Mouse (Mus musculus) spleen, adult 2 months (tissue): Measurements from ENCODE around the gene Slc5a4b. TPM values are rescaled to one million over a fixed set of nuclear protein-coding genes. Genes with fewer than 3 reads are reported as not detected.

Source experiments
- DNase-seq, 2 experiments: peaks; one replicate each; pipeline versions ENCODE4 v3.0.0 to v3.0.0-alpha.2; 2012 to 2021; ENCODE audit warnings: low spot score in 2 of 2, low read depth in 1 of 2
- H3K27ac ChIP-seq: fragments of 200-500 bp; 2 replicates; pipeline ENCODE4 v1.5.1; 2012; ENCODE audit warnings: low read length, inconsistent platforms; ENCODE audit not compliant: insufficient read depth
- H3K27me3 ChIP-seq: fragments of 200-500 bp; 2 replicates; pipeline ENCODE4 v1.6.1; 2012; ENCODE audit warnings: mild to moderate bottlenecking, moderate library complexity, low read length, inconsistent platforms; ENCODE audit not compliant: control insufficient read depth, insufficient read depth
- H3K36me3 ChIP-seq: fragments of 200-500 bp; 2 replicates; pipeline ENCODE4 v1.6.1; 2012; ENCODE audit warnings: mild to moderate bottlenecking, low read length, inconsistent platforms; ENCODE audit not compliant: control insufficient read depth, insufficient read depth
- H3K4me1 ChIP-seq: fragments of 200-500 bp; 2 replicates; pipeline ENCODE4 v1.6.1; 2011; ENCODE audit warnings: inconsistent platforms; ENCODE audit not compliant: control insufficient read depth, insufficient read depth, insufficient read length
- H3K4me3 ChIP-seq: fragments of 200-500 bp; 2 replicates; pipeline ENCODE4 v1.5.1; 2011; ENCODE audit warnings: mild to moderate bottlenecking, inconsistent platforms; ENCODE audit not compliant: insufficient read depth, insufficient read length; ENCODE audit errors: extremely low read depth
- CTCF ChIP-seq: fragments of 200-500 bp; IDR thresholded peaks from 2 replicates; pipeline ENCODE4 v1.5.1; 2011; ENCODE audit warnings: mild to moderate bottlenecking, inconsistent platforms; ENCODE audit not compliant: insufficient read depth, insufficient read length, insufficient replicate concordance; ENCODE audit errors: extremely low read depth
- POLR2A ChIP-seq: fragments of 200-500 bp; IDR thresholded peaks from 2 replicates; pipeline ENCODE4 v1.6.1; 2011; ENCODE audit warnings: low read depth, low read length, inconsistent platforms
- WGBS: fragments of 180-500 bp; shearing (Covaris S2); methylation state at CpG from one replicate; pipeline ENCODE4 v1.1.7; 2018; 5-methylcytosine and 5-hydroxymethylcytosine counted together
- polyA plus RNA-seq: library from polyadenylated mRNA; depleted of rRNA; stranded (reverse); fragments of >200 nt; gene quantifications from 2 replicates; pipeline ENCODE4 v1.2.3, GENCODE M21; 2012; rRNA removed

The Slc5a4b gene
- polyA plus RNA-seq, 1 experiment, result not detected

- Histone ChIP-seq H3K4me1 (no peaks in the 10 kb centered on the region), H3K27me3 (no peaks in the 10 kb centered on the region), H3K27ac (no peak overlapping the region), H3K4me3 (no peak overlapping the region), H3K36me3 (no peaks in the 10 kb centered on the region)
- DNase-seq, result no peak
- 88% methylated on average over 9 of the region's 10 CpGs for WGBS
- TF ChIP-seq CTCF (no peak), POLR2A (no peak)
These were observed 85.1 kb downstream of the Slc5a4b start for GRCm38 (mm10) chr10:76025470-76026190.

DNA sequence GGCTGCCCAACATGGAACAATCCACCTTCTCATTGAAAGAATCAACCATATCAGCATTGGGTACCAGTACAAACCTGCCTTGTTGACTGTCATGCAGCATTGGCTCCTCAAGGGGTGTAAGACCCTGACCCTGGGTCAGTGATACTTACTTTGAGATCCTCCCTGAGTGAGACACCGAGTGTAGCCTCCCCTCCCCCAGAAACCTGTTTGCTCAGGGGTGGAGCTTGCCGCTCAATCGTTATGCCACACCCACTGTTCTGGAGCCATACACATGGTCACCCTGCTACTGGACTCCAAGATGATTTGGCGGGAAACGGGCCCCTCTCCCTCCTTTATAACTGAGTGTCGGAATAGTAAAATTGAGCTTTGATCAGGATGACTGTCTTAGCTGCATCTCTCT is 86.8 kb downstream of the Slc5a4b start:
- H3K36me3 ChIP-seq, result no peaks in the 10 kb centered on the region
- 92% methylated on average over 6 of the region's 6 CpGs for whole genome bisulfite sequencing

DNA sequence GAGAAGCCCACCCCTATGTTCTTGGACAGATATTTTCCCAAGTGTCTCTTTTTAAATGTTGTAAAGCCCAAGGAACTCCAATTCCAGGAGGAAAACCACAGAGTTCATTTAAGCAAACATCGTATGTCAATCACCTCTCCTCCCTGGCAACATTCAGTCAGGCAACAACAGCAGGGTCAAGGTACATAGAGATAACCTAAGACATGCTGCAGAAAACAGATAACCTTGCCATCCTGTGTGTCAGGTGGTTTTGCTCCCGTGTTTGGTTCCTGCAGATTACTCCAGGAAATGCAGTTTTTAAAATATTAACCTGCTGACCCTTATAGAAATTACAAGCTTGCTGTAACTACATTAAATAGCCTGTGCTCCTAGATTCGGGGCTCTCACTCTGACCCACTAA is 89.0 kb downstream of the Slc5a4b start:
- no peak for TF ChIP-seq POLR2A
- no peak for TF ChIP-seq CTCF
- no peak overlapping the region for H3K4me3 ChIP-seq
- no peaks in the 10 kb centered on the region for H3K4me1 ChIP-seq
- H3K27me3 ChIP-seq, result no peaks in the 10 kb centered on the region
- no peak overlapping the region for H3K27ac ChIP-seq
- no peak for DNase-seq
- H3K36me3 ChIP-seq, result no peaks in the 10 kb centered on the region
- 52% methylated on average over 3 of the region's 3 CpGs for WGBS

More for the DNA sequence above, 86.8 kb downstream of the Slc5a4b start:
- no peak for TF ChIP-seq CTCF
- TF ChIP-seq POLR2A, result no peak
- no peak for DNase-seq
- H3K4me1 ChIP-seq, result no peaks in the 10 kb centered on the region
- no peaks in the 10 kb centered on the region for H3K27me3 ChIP-seq
- H3K4me3 ChIP-seq, result no peak overlapping the region
- no peak overlapping the region for H3K27ac ChIP-seq

DNA sequence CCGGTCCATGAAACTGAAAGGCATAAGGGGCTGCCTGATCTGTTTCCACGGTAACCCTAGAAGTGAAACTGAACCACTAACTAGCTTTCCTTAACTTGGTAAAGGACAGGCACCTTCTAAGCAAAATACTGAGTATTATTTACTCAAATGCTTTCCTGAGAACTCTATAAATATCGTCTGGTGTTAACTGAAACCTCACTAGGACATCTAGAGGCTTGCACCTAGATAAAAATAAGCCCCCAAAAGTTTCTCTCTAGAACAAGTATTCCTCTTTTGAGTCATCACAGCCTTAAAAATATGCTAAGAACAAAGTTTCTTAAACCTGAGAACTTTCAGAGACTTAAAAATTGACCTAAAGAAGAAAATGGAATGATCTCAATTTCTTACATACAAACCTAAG is 93.9 kb downstream of the Slc5a4b start:
- no peaks in the 10 kb centered on the region for H3K27me3 ChIP-seq
- H3K4me1 ChIP-seq, result no peaks in the 10 kb centered on the region
- no peak overlapping the region for H3K4me3 ChIP-seq
- WGBS, result 75% methylated on average over 3 of the region's 3 CpGs
- H3K36me3 ChIP-seq, result no peaks in the 10 kb centered on the region
- DNase-seq, result no peak
- TF ChIP-seq CTCF, result no peak
- no peak for TF ChIP-seq POLR2A
- H3K27ac ChIP-seq, result no peak overlapping the region

- Histone ChIP-seq H3K36me3 (no peaks in the 10 kb centered on the region), H3K27me3 (no peaks in the 10 kb centered on the region), H3K27ac (no peak overlapping the region), H3K4me1 (no peaks in the 10 kb centered on the region), H3K4me3 (no peak overlapping the region)
- 76% methylated on average over 6 of the region's 6 CpGs for WGBS
- no peak for DNase-seq
- no peak for TF ChIP-seq POLR2A
- no peak for TF ChIP-seq CTCF
These were observed 97.8 kb downstream of the Slc5a4b start for GRCm38 (mm10) chr10:76012922-76013321.

GRCm38 (mm10) chr10:76009812-76010211 is 100.9 kb downstream of the Slc5a4b start:
- H3K4me1 ChIP-seq, result no peaks in the 10 kb centered on the region; the same call in 1 of the 2 replicates
- WGBS, result 85% methylated on average over 3 of the region's 3 CpGs
- no peak for DNase-seq
- H3K27ac ChIP-seq, result no peak overlapping the region
- H3K36me3 ChIP-seq, result no peaks in the 10 kb centered on the region
- TF ChIP-seq CTCF (no peak), POLR2A (no peak)
- H3K27me3 ChIP-seq, result no peaks in the 10 kb centered on the region
- no peak overlapping the region for H3K4me3 ChIP-seq

Other genes with a start within 250 kb of the Slc5a4b start
- gene Derl3, start 217.5 kb downstream of the Slc5a4b start, polyA plus RNA-seq, result 67.3 and 137 TPM in 2 replicates
- gene Smarcb1, start 189.3 kb downstream of the Slc5a4b start, polyA plus RNA-seq, result 42.4 and 43.2 TPM in 2 replicates
- 86.8 and 146 TPM in 2 replicates for gene Chchd10, start 177.8 kb downstream of the Slc5a4b start, polyA plus RNA-seq
- 7.9 and 11.7 TPM in 2 replicates for gene Mmp11, start 174.5 kb downstream of the Slc5a4b start, polyA plus RNA-seq
- 3.9 and 4.5 TPM in 2 replicates for gene Gm867, start 170.3 kb downstream of the Slc5a4b start, polyA plus RNA-seq
- 178 and 292 TPM in 2 replicates for gene Vpreb3, start 167.9 kb downstream of the Slc5a4b start, polyA plus RNA-seq
- 0.93 and 1.2 TPM in 2 replicates for gene Gm5134, start 156.4 kb downstream of the Slc5a4b start, polyA plus RNA-seq
- 5.7 TPM in 2 replicates for gene Zfp280b, start 78.3 kb downstream of the Slc5a4b start, polyA plus RNA-seq
- gene Slc5a4a, start 36.5 kb upstream of the Slc5a4b start, polyA plus RNA-seq, result not detected in 2 replicates
- 17.1 and 18.4 TPM in 2 replicates for gene Prmt2, start 126.9 kb upstream of the Slc5a4b start, polyA plus RNA-seq
- gene S100b, start 142.9 kb upstream of the Slc5a4b start, polyA plus RNA-seq, result 0.70 TPM in 1 of 2 replicates, not detected in the other
- gene Dip2a, start 234.3 kb upstream of the Slc5a4b start, polyA plus RNA-seq, result 6.9 and 7.1 TPM in 2 replicates